Mouse (Mus musculus) ovary, postnatal 14 days (tissue): ENCODE data around the gene Cnot10.

Source experiments
- DNase-seq: peaks from one replicate; pipeline ENCODE4 v3.0.0; 2022; ENCODE audit warnings: low spot score

Cnot10 gene

DNA sequence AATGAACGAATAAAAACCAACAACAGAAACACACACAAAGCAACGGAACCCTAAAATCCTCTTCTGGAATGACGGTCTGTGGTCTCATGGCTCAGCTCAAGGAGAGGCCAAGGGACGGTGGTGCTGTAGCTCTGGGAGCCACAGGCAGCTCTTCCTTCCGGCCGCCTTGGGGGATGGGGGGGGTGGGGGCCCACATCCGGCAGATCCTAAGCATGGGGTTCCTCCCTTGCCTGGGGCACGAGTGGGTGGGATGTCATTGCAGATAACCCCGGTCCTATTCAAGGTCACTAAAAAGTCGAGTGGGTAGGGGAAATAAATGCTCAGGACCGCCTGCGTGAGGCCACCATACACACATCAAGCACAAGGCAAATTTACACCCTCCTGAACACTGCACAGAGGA lies 93.2 kb downstream of the Cnot10 start:
- DNase-seq: no peak

DNA sequence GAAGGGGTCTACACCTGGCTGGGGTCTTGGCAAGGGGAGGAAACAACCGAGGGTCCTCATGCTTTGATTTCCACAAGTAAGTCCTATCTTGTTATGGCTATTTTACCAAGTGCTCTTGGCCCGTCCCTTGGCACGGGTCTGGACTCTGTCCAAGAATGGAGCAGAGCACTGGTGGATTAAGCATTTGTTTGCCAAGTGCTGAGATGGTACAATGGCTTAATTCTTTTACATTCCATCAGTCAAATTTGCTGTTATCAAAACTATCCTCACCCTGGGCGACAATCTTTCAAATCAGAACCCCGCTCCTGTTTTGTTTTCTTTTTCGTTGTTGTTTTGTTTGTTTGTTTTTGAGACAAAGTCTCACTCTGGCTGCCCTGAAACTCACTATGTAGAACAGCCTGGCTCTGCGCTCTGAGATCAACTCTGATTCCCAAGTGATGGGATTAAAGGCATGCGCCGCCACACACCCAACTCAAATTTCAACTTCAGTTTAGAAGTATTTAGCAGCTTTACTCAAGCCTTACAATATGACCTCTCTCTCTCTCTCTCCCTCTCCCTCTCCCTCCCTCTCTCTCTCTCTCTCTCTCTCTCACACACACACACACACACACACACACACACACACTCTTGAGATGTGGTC lies 95.1 kb downstream of the Cnot10 start:
- DNase-seq: no peak

GRCm38 (mm10) chr9:114543882-114544753 lies 95.9 kb downstream of the Cnot10 start:
- no peak for DNase-seq

DNA sequence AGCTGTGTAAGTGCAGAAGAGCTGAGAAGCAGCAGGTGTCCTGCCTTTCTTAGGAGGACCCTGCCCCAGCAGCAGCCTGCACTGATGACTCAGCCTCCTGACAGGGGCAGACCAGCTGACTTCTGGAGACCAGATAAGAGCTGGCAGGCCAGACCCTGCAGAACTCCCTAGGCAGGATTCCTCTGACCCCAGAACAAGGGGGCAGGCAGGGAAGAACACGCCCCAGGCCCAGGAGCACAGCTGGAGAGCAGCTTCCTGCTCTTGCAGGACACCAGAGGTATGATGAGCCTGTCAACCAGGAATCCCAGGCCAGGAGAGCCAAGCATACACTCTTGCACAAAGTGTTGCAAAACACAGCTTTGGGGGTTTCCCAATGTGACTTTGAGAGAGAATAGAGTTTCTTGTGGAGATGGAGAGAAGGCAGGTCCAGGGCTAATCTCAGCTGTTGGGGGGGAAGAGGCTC lies 98.7 kb downstream of the Cnot10 start:
- no peak for DNase-seq

DNA sequence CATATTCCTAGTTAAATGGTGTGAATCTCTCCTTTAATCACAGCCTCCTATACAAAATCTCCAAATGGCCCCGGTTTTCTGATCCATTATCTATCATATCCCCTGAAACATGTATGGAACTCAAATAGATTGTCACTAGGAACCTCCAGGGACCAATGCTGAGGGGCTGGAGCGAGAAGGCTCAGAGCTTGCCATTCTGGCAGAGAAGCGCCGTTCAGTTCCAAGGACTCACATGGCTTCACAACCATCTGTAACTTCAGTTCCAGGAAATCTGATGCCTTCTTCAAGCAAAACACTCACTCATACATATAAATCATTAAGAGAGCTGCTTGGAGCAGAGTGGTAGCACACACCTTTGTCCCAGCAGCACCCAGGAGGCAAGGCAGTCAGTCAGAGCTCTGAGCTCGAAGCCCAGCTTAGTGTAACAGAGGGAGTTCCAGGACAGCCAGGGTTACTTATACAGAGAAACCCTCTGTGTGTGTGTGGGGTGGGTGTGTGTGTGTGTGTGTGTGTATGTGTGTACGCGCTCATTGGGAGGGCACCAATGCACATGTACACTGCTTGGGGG lies 100.9 kb downstream of the Cnot10 start:
- no peak for DNase-seq

DNA sequence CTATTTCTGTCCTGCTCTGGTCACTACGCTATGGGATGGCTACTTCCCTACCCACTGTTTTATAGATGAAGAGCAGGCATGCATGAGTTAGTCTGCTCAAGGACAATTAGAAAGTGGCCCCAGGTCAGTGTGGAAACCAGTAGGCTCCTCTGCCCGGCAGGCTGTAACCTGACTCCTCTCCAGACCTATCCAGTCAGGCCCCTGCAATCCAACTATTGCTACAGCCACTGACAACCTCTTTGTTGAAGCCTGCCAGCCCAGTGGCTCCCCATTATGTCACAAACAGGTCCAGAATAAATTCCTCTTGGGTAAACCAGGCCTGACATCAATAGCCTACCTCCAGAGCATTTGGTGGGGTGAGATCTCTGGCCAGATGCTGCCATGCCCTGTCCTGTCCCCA lies 103.4 kb downstream of the Cnot10 start:
- no peak for DNase-seq
